Mouse (Mus musculus): Measurements from ENCODE around the gene Fam155a. TPM values are rescaled to one million over a fixed set of nuclear protein-coding genes. Genes with fewer than 3 reads are reported as not detected.

Fam155a gene
- polyA plus RNA-seq, 1 experiment from 2014 or later = 2.1 TPM

DNA sequence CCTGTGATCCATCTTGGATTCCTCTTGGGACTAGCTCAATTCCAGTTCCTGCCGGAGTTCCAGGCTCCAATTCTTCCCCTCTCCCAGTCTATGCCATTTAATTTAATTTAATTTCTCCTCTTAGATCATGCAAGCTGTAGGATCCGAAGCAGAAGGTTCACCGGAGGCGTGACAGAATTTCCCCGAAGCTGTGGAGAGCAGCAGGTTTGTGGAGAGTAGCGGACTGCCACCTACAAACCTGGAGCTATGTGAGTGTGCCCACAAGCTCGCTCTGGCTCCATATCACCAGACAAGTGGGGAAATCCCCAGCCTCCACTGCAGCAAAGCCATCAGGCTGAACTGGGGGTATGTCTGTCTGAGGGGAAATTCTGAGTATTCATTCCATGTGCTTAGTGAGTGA lies 544.2 kb downstream of the Fam155a start:
- H3K36me3 ChIP-seq (ENCODE audit: control insufficient read depth, insufficient read depth, low read length) = no peaks in the 10 kb centered on the region
- ATAC-seq (ENCODE audit: insufficient number of reproducible peaks, insufficient read depth, low FRiP score, low read depth) = no peak
- 86% methylated on average over 7 of the region's 7 CpGs for WGBS

DNA sequence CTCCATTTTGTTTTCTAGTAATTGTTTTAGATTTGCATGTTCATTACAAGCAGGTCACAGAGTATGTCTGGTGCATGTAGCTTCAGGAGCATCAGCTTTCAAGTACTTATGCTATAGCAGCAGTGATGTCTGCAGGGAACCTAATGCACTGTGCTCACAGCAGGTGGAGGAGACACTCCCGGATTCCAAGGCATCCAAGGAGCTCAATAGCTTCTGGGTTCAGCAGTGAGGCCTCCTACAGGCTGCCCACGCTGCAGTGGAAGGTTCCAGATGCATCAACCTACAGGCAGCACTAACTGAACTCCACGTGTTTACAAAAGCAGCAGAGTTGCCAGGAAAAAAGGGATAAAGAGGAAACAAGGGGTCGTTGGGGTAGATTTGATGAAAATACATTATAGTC lies 559.2 kb downstream of the Fam155a start:
- Histone ChIP-seq H3K27ac (ENCODE audit: low read length) (no peak overlapping the region), H3K36me3 (ENCODE audit: control insufficient read depth, insufficient read depth, low read length) (no peaks in the 10 kb centered on the region), H3K4me3 (ENCODE audit: low read depth, low read length) (no peak overlapping the region), H3K27me3 (ENCODE audit: control insufficient read depth, insufficient read depth, low read length) (no peaks in the 10 kb centered on the region), H3K4me2 (replicated peaks; ENCODE audit: low read depth, low read length) (no peak overlapping the region), H3K9ac (replicated peaks; ENCODE audit: low read depth, low read length) (no peak overlapping the region), H3K9me3 (ENCODE audit: control insufficient read depth, low read depth, low read length) (no peaks in the 10 kb centered on the region), H3K4me1 (ENCODE audit: control insufficient read depth, insufficient read depth, low read length) (0 out of 2 replicates have a peak, but pooled peaks cover 5% of the 10 kb centered on the region)
- ATAC-seq (ENCODE audit: insufficient number of reproducible peaks, insufficient read depth, low FRiP score, low read depth) = no peak
- WGBS = 57% methylated on average over 4 of the region's 4 CpGs

More for the DNA sequence above, 544.2 kb downstream of the Fam155a start:
- Histone ChIP-seq H3K4me2 (replicated peaks; ENCODE audit: low read depth, low read length) (no peak overlapping the region), H3K4me1 (ENCODE audit: control insufficient read depth, insufficient read depth, low read length) (no peaks in the 10 kb centered on the region), H3K27me3 (ENCODE audit: control insufficient read depth, insufficient read depth, low read length) (no peaks in the 10 kb centered on the region), H3K9ac (replicated peaks; ENCODE audit: low read depth, low read length) (no peak overlapping the region), H3K4me3 (ENCODE audit: low read depth, low read length) (no peak overlapping the region), H3K9me3 (ENCODE audit: control insufficient read depth, low read depth, low read length) (no peaks in the 10 kb centered on the region), H3K27ac (ENCODE audit: low read length) (no peak overlapping the region)

DNA sequence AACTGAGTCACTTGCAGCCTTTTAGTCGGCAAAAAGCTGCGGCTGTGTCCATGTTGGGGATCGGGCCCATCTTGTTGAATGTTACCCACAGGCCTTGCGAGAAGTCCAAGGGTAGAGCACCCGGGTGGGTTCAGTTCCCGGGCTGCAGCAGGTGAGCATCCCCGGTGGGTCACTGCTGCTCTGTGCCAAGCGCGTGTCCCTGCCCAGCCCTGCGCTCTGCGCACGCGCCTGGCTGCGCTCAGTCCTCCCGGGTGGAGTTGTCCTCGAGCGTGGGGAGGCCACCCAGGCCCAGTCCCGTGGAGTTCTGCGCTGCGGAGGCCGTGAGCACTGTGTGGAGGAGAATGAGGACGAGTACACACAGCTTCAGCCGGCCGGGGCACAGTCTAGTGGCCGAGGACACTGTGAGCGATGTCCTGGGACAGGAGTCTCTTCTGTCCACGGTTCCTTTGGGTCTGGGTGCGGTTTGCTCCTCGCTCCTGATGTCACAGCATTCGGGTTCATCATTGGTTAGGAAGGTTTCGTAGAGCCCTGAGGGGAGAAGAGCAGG lies 563.4 kb downstream of the Fam155a start:
- no peaks in the 10 kb centered on the region for H3K4me1 ChIP-seq (ENCODE audit: control insufficient read depth, insufficient read depth, low read length)
- no peak overlapping the region for H3K4me3 ChIP-seq (ENCODE audit: low read depth, low read length)
- ATAC-seq (ENCODE audit: insufficient number of reproducible peaks, insufficient read depth, low FRiP score, low read depth) = no peak
- no peak overlapping the region for H3K27ac ChIP-seq (ENCODE audit: low read length)
- 94% methylated on average over 31 of the region's 31 CpGs for WGBS
- no peaks in the 10 kb centered on the region for H3K9me3 ChIP-seq (ENCODE audit: control insufficient read depth, low read depth, low read length)
- H3K4me2 ChIP-seq (replicated peaks; ENCODE audit: low read depth, low read length) = no peak overlapping the region
- H3K36me3 ChIP-seq (ENCODE audit: control insufficient read depth, insufficient read depth, low read length) = no peaks in the 10 kb centered on the region
- no peak overlapping the region for H3K9ac ChIP-seq (replicated peaks; ENCODE audit: low read depth, low read length)
- H3K27me3 ChIP-seq (ENCODE audit: control insufficient read depth, insufficient read depth, low read length) = no peaks in the 10 kb centered on the region

DNA sequence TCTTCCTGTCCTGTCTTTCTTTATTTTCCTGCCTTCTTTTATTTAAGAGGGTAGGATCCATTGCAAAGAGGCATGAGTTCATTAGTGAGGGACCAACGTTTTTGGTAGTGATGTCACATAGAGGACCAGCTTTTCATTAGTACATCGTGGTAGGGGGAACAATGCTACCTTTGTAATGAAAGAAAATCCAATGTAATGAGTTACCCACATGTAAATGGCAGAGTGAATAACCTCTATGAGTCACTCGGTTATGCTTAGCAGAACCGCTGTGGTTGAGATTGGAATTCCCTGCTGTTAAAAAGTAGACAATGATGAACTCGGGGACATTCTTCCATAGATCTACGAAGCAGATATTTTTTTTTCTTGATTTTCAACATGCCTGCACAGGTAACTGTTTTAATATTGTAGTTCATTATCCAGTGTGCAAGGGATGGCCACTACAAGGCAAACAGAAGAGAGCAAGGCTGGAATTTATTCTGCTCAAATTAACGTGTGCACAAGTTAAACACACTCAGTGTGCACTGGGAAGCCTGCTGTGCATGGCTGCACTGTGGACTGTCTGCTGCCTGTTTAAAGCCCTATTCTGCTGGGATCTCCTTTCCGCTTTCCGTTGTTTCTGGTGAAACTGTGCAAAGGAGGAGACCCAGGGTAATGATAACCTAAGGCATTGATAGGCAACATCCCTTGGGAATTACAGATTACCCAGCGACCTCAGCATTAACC lies 566.5 kb downstream of the Fam155a start:
- no peaks in the 10 kb centered on the region for H3K4me1 ChIP-seq (ENCODE audit: control insufficient read depth, insufficient read depth, low read length)
- no peak overlapping the region for H3K4me3 ChIP-seq (ENCODE audit: low read depth, low read length)
- no peak overlapping the region for H3K4me2 ChIP-seq (replicated peaks; ENCODE audit: low read depth, low read length)
- H3K9ac ChIP-seq (replicated peaks; ENCODE audit: low read depth, low read length) = no peak overlapping the region
- H3K27ac ChIP-seq (ENCODE audit: low read length) = no peak overlapping the region
- ATAC-seq (ENCODE audit: insufficient number of reproducible peaks, insufficient read depth, low FRiP score, low read depth) = no peak
- WGBS = 76% methylated on average over 10 of the region's 10 CpGs
- H3K27me3 ChIP-seq (ENCODE audit: control insufficient read depth, insufficient read depth, low read length) = no peaks in the 10 kb centered on the region
- H3K9me3 ChIP-seq (ENCODE audit: control insufficient read depth, low read depth, low read length) = no peaks in the 10 kb centered on the region
- no peaks in the 10 kb centered on the region for H3K36me3 ChIP-seq (ENCODE audit: control insufficient read depth, insufficient read depth, low read length)

GRCm38 (mm10) chr8:9200099-9200498 lies 570.9 kb downstream of the Fam155a start:
- Histone ChIP-seq H3K4me2 (replicated peaks; ENCODE audit: low read depth, low read length) (no peak overlapping the region), H3K9me3 (ENCODE audit: control insufficient read depth, low read depth, low read length) (no peaks in the 10 kb centered on the region), H3K4me3 (ENCODE audit: low read depth, low read length) (no peak overlapping the region), H3K9ac (replicated peaks; ENCODE audit: low read depth, low read length) (no peak overlapping the region), H3K27ac (ENCODE audit: low read length) (no peak overlapping the region), H3K36me3 (ENCODE audit: control insufficient read depth, insufficient read depth, low read length) (no peaks in the 10 kb centered on the region), H3K27me3 (ENCODE audit: control insufficient read depth, insufficient read depth, low read length) (no peaks in the 10 kb centered on the region), H3K4me1 (ENCODE audit: control insufficient read depth, insufficient read depth, low read length) (no peaks in the 10 kb centered on the region)
- ATAC-seq (ENCODE audit: insufficient number of reproducible peaks, insufficient read depth, low FRiP score, low read depth) = no peak
- WGBS = 86% methylated on average over 3 of the region's 3 CpGs

GRCm38 (mm10) chr8:9191682-9192081 lies 579.3 kb downstream of the Fam155a start:
- WGBS = 82% methylated on average over 3 of the region's 3 CpGs
- Histone ChIP-seq H3K4me3 (ENCODE audit: low read depth, low read length) (no peak overlapping the region), H3K4me2 (replicated peaks; ENCODE audit: low read depth, low read length) (no peak overlapping the region), H3K4me1 (ENCODE audit: control insufficient read depth, insufficient read depth, low read length) (no peaks in the 10 kb centered on the region), H3K9ac (replicated peaks; ENCODE audit: low read depth, low read length) (no peak overlapping the region), H3K27ac (ENCODE audit: low read length) (no peak overlapping the region), H3K36me3 (ENCODE audit: control insufficient read depth, insufficient read depth, low read length) (no peaks in the 10 kb centered on the region), H3K9me3 (ENCODE audit: control insufficient read depth, low read depth, low read length) (no peaks in the 10 kb centered on the region), H3K27me3 (ENCODE audit: control insufficient read depth, insufficient read depth, low read length) (no peaks in the 10 kb centered on the region)
- ATAC-seq (ENCODE audit: insufficient number of reproducible peaks, insufficient read depth, low FRiP score, low read depth) = no peak

DNA sequence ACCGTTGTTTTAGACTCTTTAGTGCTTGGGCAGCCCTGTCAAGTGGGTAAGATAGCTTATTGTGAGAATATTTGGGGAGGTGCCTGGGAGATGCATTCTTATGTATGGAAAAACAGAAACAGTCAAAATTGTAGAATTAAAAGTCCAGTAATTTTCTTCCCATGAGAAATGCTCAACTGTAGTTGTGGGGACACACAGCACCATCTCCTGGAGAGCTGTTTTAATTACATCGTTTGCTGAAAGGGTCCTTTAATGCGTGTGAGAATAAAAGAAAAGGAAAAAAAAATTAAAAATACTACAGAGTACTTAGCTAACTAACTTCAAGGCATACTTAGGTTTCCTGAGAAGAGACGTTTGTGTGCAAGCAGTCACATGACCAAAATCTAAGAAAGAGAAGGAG lies 582.3 kb downstream of the Fam155a start:
- no peak for ATAC-seq (ENCODE audit: insufficient number of reproducible peaks, insufficient read depth, low FRiP score, low read depth)
- no peak overlapping the region for H3K27ac ChIP-seq (ENCODE audit: low read length)
- 36% methylated on average over 4 of the region's 4 CpGs for WGBS

GRCm38 (mm10) chr8:9185200-9185599 lies 585.8 kb downstream of the Fam155a start:
- no peaks in the 10 kb centered on the region for H3K4me1 ChIP-seq (ENCODE audit: control insufficient read depth, insufficient read depth, low read length)
- no peak overlapping the region for H3K9ac ChIP-seq (replicated peaks; ENCODE audit: low read depth, low read length)
- no peaks in the 10 kb centered on the region for H3K27me3 ChIP-seq (ENCODE audit: control insufficient read depth, insufficient read depth, low read length)
- no peak overlapping the region for H3K4me3 ChIP-seq (ENCODE audit: low read depth, low read length)
- H3K27ac ChIP-seq (ENCODE audit: low read length) = no peak overlapping the region
- H3K4me2 ChIP-seq (replicated peaks; ENCODE audit: low read depth, low read length) = no peak overlapping the region
- no peak for ATAC-seq (ENCODE audit: insufficient number of reproducible peaks, insufficient read depth, low FRiP score, low read depth)
- no peaks in the 10 kb centered on the region for H3K36me3 ChIP-seq (ENCODE audit: control insufficient read depth, insufficient read depth, low read length)
- WGBS = 56% methylated on average over 2 of the region's 2 CpGs
- H3K9me3 ChIP-seq (ENCODE audit: control insufficient read depth, low read depth, low read length) = no peaks in the 10 kb centered on the region

More for the DNA sequence above, 582.3 kb downstream of the Fam155a start:
- H3K27me3 ChIP-seq (ENCODE audit: control insufficient read depth, insufficient read depth, low read length) = no peaks in the 10 kb centered on the region
- H3K4me1 ChIP-seq (ENCODE audit: control insufficient read depth, insufficient read depth, low read length) = no peaks in the 10 kb centered on the region
- H3K36me3 ChIP-seq (ENCODE audit: control insufficient read depth, insufficient read depth, low read length) = no peaks in the 10 kb centered on the region
- H3K9ac ChIP-seq (replicated peaks; ENCODE audit: low read depth, low read length) = no peak overlapping the region
- H3K9me3 ChIP-seq (ENCODE audit: control insufficient read depth, low read depth, low read length) = no peaks in the 10 kb centered on the region
- H3K4me3 ChIP-seq (ENCODE audit: low read depth, low read length) = no peak overlapping the region
- H3K4me2 ChIP-seq (replicated peaks; ENCODE audit: low read depth, low read length) = no peak overlapping the region

- 80% methylated on average over 7 of the region's 7 CpGs for WGBS
Measured at GRCm38 (mm10) chr8:9182461-9182860, 588.5 kb downstream of the Fam155a start.

More at GRCm38 (mm10) chr8:9182461-9182860, 588.5 kb downstream of the Fam155a start:
- Histone ChIP-seq H3K9me3 (ENCODE audit: control insufficient read depth, low read depth, low read length) (no peaks in the 10 kb centered on the region), H3K27ac (ENCODE audit: low read length) (no peak overlapping the region), H3K4me2 (replicated peaks; ENCODE audit: low read depth, low read length) (no peak overlapping the region), H3K9ac (replicated peaks; ENCODE audit: low read depth, low read length) (no peak overlapping the region), H3K4me1 (ENCODE audit: control insufficient read depth, insufficient read depth, low read length) (no peaks in the 10 kb centered on the region), H3K4me3 (ENCODE audit: low read depth, low read length) (no peak overlapping the region), H3K36me3 (ENCODE audit: control insufficient read depth, insufficient read depth, low read length) (no peaks in the 10 kb centered on the region), H3K27me3 (ENCODE audit: control insufficient read depth, insufficient read depth, low read length) (no peaks in the 10 kb centered on the region)
- ATAC-seq (ENCODE audit: insufficient number of reproducible peaks, insufficient read depth, low FRiP score, low read depth) = no peak

All from stomach, embryonic 14.5 days (tissue).